Mouse (Mus musculus) thymus, adult 2 months (tissue): ENCODE results near the gene Vat1.

ENCODE experiments used
- CTCF ChIP-seq: fragments of 200-500 bp; IDR thresholded peaks from 2 replicates; pipeline ENCODE4 v1.5.1; 2012; ENCODE audit warnings: mild to moderate bottlenecking, control low read depth, low read length, moderate library complexity, borderline replicate concordance; ENCODE audit not compliant: control insufficient read depth, poor library complexity, insufficient read depth; ENCODE audit errors: extremely low read depth
- POLR2A ChIP-seq: fragments of 200-500 bp; IDR thresholded peaks from 2 replicates; pipeline ENCODE4 v1.6.1; 2012; ENCODE audit warnings: mild to moderate bottlenecking, low read length, control low read depth, moderate library complexity; ENCODE audit not compliant: control insufficient read depth, poor library complexity, insufficient read depth; ENCODE audit errors: extremely low read depth

- TF ChIP-seq POLR2A (no peak), CTCF (no peak)
Measured at GRCm38 (mm10) chr11:101416433-101417100, 49.5 kb downstream of the Vat1 start.
